Mouse (Mus musculus) embryonic fibroblast, embryonic 13.5 days (primary cell): ENCODE measurements around the gene Tex44.

Experiments used
- CTCF ChIP-seq: IDR thresholded peaks from 2 replicates; pipeline ENCODE4 v1.5.1; 2011; ENCODE audit warnings: mild to moderate bottlenecking, control low read depth, low read length, moderate library complexity, borderline replicate concordance; ENCODE audit not compliant: insufficient read depth
- POLR2A ChIP-seq: IDR thresholded peaks from 2 replicates; pipeline ENCODE4 v1.6.1; 2011; ENCODE audit warnings: low read depth, mild to moderate bottlenecking, control low read depth, low read length, moderate library complexity

- TF ChIP-seq POLR2A = no peak
- no peak for TF ChIP-seq CTCF
Observed at GRCm38 (mm10) chr1:86439487-86440170, 13.5 kb downstream of the Tex44 start.
